Mouse (Mus musculus): ENCODE results near the gene Rsc1a1. TPM values are rescaled to one million over a fixed set of nuclear protein-coding genes. Genes with fewer than 3 reads are reported as not detected.

The Rsc1a1 gene
- polyA plus RNA-seq, 1 experiment from 2014 or later, result not detected

- Histone ChIP-seq H3K27ac (ENCODE audit: low read length) (no peak overlapping the region), H3K4me3 (replicated peaks; ENCODE audit: low read length) (no peak overlapping the region), H3K36me3 (ENCODE audit: control insufficient read depth, insufficient read depth, low read length) (peaks cover 7% of the 10 kb centered on the region), H3K9me3 (replicated peaks; ENCODE audit: control insufficient read depth, low read length) (no peaks in the 10 kb centered on the region), H3K27me3 (ENCODE audit: control insufficient read depth, insufficient read depth, low read length) (no peaks in the 10 kb centered on the region), H3K4me1 (ENCODE audit: control insufficient read depth, insufficient read depth, low read length) (peaks cover 6% of the 10 kb centered on the region; the same call in 1 of the 2 replicates), H3K9ac (ENCODE audit: low read length) (no peak overlapping the region), H3K4me2 (ENCODE audit: low read depth, low read length) (no peak overlapping the region)
- 88% methylated on average over 1 of the region's 1 CpGs for WGBS
- no peak for ATAC-seq (ENCODE audit: insufficient read depth, low FRiP score)
These were observed 25.9 kb upstream of the Rsc1a1 start for GRCm38 (mm10) chr4:141711250-141711649.

- WGBS, result 88% methylated on average over 2 of the region's 2 CpGs
- Histone ChIP-seq H3K36me3 (ENCODE audit: control insufficient read depth, insufficient read depth, low read length) (peaks cover 21% of the 10 kb centered on the region), H3K27me3 (ENCODE audit: control insufficient read depth, insufficient read depth, low read length) (no peaks in the 10 kb centered on the region), H3K9me3 (replicated peaks; ENCODE audit: control insufficient read depth, low read length) (no peaks in the 10 kb centered on the region), H3K4me1 (ENCODE audit: control insufficient read depth, insufficient read depth, low read length) (no peaks in the 10 kb centered on the region), H3K4me2 (ENCODE audit: low read depth, low read length) (no peak overlapping the region), H3K9ac (ENCODE audit: low read length) (no peak overlapping the region), H3K27ac (ENCODE audit: low read length) (no peak overlapping the region), H3K4me3 (replicated peaks; ENCODE audit: low read length) (no peak overlapping the region)
- ATAC-seq (ENCODE audit: insufficient read depth, low FRiP score), result no peak
These were observed 23.6 kb upstream of the Rsc1a1 start for GRCm38 (mm10) chr4:141708971-141709370.

DNA sequence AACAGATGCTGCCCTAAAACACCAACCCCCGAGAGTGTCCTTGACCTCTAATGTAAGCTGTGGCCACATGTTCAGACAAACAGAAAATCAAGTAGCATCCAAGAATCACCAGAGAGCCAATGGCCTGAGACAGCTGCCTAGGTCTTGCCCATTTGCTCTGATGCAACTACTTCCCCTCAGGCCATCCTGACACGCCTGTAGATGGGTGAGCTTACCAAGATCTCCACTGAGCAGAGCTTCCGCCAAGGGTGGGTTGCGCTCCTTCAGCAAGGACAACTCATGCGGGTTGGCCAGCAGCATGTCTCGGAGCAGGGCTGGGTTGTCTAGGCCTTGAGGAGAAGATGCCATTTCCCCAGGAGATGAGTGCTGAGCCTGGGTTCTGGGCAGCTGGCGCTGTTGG, 22.6 kb upstream of the Rsc1a1 start:
- Histone ChIP-seq H3K4me1 (ENCODE audit: control insufficient read depth, insufficient read depth, low read length) (no peaks in the 10 kb centered on the region), H3K36me3 (ENCODE audit: control insufficient read depth, insufficient read depth, low read length) (peaks cover 23% of the 10 kb centered on the region), H3K4me2 (ENCODE audit: low read depth, low read length) (no peak overlapping the region), H3K9me3 (replicated peaks; ENCODE audit: control insufficient read depth, low read length) (no peaks in the 10 kb centered on the region), H3K27ac (ENCODE audit: low read length) (no peak overlapping the region), H3K27me3 (ENCODE audit: control insufficient read depth, insufficient read depth, low read length) (no peaks in the 10 kb centered on the region), H3K4me3 (replicated peaks; ENCODE audit: low read length) (no peak overlapping the region), H3K9ac (ENCODE audit: low read length) (no peak overlapping the region)
- WGBS, result 86% methylated on average over 7 of the region's 7 CpGs
- no peak for ATAC-seq (ENCODE audit: insufficient read depth, low FRiP score)

DNA sequence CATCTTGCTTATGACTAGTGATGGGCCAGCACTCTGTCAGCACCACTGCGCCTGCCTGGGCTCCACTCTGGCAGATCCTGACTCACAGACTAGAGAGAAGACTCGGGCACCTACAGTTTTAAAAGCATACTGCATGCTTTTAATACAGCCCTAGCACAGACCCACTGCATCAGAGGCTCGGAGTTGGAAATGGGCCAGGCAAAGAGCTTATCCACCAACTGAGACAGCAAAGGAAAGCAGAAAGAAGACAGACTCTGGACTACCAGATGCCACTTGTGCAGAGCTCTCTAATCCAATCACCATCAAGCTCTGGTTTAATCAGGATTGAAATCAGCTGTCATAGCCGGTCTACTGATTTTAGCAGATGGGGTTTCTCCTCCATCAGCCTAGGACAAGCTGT, 19.9 kb upstream of the Rsc1a1 start:
- no peak overlapping the region for H3K4me3 ChIP-seq (replicated peaks; ENCODE audit: low read length)
- peak; percentile 64 for ATAC-seq (ENCODE audit: insufficient read depth, low FRiP score)
- H3K4me2 ChIP-seq (ENCODE audit: low read depth, low read length), result no peak overlapping the region
- WGBS, result 75% methylated on average over 4 of the region's 4 CpGs
- H3K36me3 ChIP-seq (ENCODE audit: control insufficient read depth, insufficient read depth, low read length), result peaks cover 34% of the 10 kb centered on the region
- no peaks in the 10 kb centered on the region for H3K9me3 ChIP-seq (replicated peaks; ENCODE audit: control insufficient read depth, low read length)
- no peaks in the 10 kb centered on the region for H3K4me1 ChIP-seq (ENCODE audit: control insufficient read depth, insufficient read depth, low read length)
- H3K27me3 ChIP-seq (ENCODE audit: control insufficient read depth, insufficient read depth, low read length), result no peaks in the 10 kb centered on the region
- no peak overlapping the region for H3K9ac ChIP-seq (ENCODE audit: low read length)
- no peak overlapping the region for H3K27ac ChIP-seq (ENCODE audit: low read length)

DNA sequence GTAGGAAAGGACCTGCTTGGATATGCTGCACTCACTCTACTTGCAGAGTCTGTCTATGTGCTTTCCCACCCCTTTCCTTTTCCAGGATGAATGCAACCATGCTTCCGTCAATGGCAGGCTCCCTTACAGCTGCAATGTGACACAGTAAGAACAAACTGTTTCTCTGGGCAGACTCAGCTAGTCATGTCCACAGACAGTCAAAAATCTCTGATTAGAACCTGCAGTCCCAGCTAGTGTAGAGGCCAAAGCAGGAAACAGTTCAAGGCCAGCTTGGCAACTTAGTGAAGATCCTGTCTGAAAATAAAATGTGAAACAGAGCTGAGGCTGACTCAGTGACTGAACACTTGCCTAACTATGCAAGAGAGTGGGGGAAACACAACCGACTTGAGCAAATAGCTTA, 19.2 kb upstream of the Rsc1a1 start:
- H3K36me3 ChIP-seq (ENCODE audit: control insufficient read depth, insufficient read depth, low read length), result peaks cover 36% of the 10 kb centered on the region
- no peak overlapping the region for H3K27ac ChIP-seq (ENCODE audit: low read length)
- no peak overlapping the region for H3K4me2 ChIP-seq (ENCODE audit: low read depth, low read length)
- H3K9ac ChIP-seq (ENCODE audit: low read length), result no peak overlapping the region
- WGBS, result 87% methylated on average over 2 of the region's 2 CpGs
- no peaks in the 10 kb centered on the region for H3K9me3 ChIP-seq (replicated peaks; ENCODE audit: control insufficient read depth, low read length)
- ATAC-seq (ENCODE audit: insufficient read depth, low FRiP score), result no peak
- no peak overlapping the region for H3K4me3 ChIP-seq (replicated peaks; ENCODE audit: low read length)
- no peaks in the 10 kb centered on the region for H3K4me1 ChIP-seq (ENCODE audit: control insufficient read depth, insufficient read depth, low read length)
- no peaks in the 10 kb centered on the region for H3K27me3 ChIP-seq (ENCODE audit: control insufficient read depth, insufficient read depth, low read length)

- Histone ChIP-seq H3K36me3 (ENCODE audit: control insufficient read depth, insufficient read depth, low read length) (peaks cover 41% of the 10 kb centered on the region), H3K4me2 (ENCODE audit: low read depth, low read length) (no peak overlapping the region), H3K9ac (ENCODE audit: low read length) (no peak overlapping the region), H3K27ac (ENCODE audit: low read length) (no peak overlapping the region), H3K27me3 (ENCODE audit: control insufficient read depth, insufficient read depth, low read length) (no peaks in the 10 kb centered on the region), H3K4me3 (replicated peaks; ENCODE audit: low read length) (no peak overlapping the region), H3K4me1 (ENCODE audit: control insufficient read depth, insufficient read depth, low read length) (no peaks in the 10 kb centered on the region), H3K9me3 (replicated peaks; ENCODE audit: control insufficient read depth, low read length) (no peaks in the 10 kb centered on the region)
- WGBS, result 92% methylated on average over 8 of the region's 8 CpGs
- no peak for ATAC-seq (ENCODE audit: insufficient read depth, low FRiP score)
These were observed 9.3 kb upstream of the Rsc1a1 start for GRCm38 (mm10) chr4:141694719-141695118.

DNA sequence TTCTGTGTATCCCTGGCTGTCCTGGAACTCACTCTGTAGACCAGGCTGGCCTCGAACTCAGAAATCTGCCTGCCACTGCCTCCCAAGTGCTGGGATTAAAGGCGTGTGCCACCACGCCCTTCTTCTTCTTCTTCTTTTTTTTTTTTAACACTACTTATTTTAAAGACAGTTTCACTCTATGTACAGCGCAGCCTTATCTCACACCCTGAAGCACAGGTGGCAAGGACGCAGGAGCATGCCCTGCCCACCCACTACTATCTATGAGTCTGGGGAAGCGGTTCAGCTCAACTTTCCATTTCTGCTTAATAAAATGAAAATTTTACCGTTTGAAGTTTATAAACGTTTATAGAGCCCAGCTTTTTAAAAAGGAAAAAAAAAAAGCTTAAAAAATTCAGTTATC, 3.1 kb upstream of the Rsc1a1 start:
- H3K4me2 ChIP-seq (ENCODE audit: low read depth, low read length), result no peak overlapping the region
- H3K4me3 ChIP-seq (replicated peaks; ENCODE audit: low read length), result no peak overlapping the region
- peaks cover 36% of the 10 kb centered on the region for H3K36me3 ChIP-seq (ENCODE audit: control insufficient read depth, insufficient read depth, low read length)
- no peak overlapping the region for H3K27ac ChIP-seq (ENCODE audit: low read length)
- 84% methylated on average over 8 of the region's 8 CpGs for WGBS
- 0 out of 2 replicates have a peak, but pooled peaks cover 4% of the 10 kb centered on the region for H3K4me1 ChIP-seq (ENCODE audit: control insufficient read depth, insufficient read depth, low read length)
- no peaks in the 10 kb centered on the region for H3K9me3 ChIP-seq (replicated peaks; ENCODE audit: control insufficient read depth, low read length)
- no peak for ATAC-seq (ENCODE audit: insufficient read depth, low FRiP score)
- no peaks in the 10 kb centered on the region for H3K27me3 ChIP-seq (ENCODE audit: control insufficient read depth, insufficient read depth, low read length)
- no peak overlapping the region for H3K9ac ChIP-seq (ENCODE audit: low read length)

GRCm38 (mm10) chr4:141686525-141686924, 1.1 kb upstream of the Rsc1a1 start:
- Histone ChIP-seq H3K27me3 (ENCODE audit: control insufficient read depth, insufficient read depth, low read length) (no peaks in the 10 kb centered on the region), H3K4me1 (ENCODE audit: control insufficient read depth, insufficient read depth, low read length) (peaks cover 11% of the 10 kb centered on the region), H3K27ac (ENCODE audit: low read length) (no peak overlapping the region), H3K4me2 (ENCODE audit: low read depth, low read length) (no peak overlapping the region), H3K9me3 (replicated peaks; ENCODE audit: control insufficient read depth, low read length) (no peaks in the 10 kb centered on the region), H3K9ac (ENCODE audit: low read length) (no peak overlapping the region), H3K4me3 (replicated peaks; ENCODE audit: low read length) (no peak overlapping the region), H3K36me3 (ENCODE audit: control insufficient read depth, insufficient read depth, low read length) (peaks cover 36% of the 10 kb centered on the region)
- WGBS, result 79% methylated on average over 8 of the region's 8 CpGs
- no peak for ATAC-seq (ENCODE audit: insufficient read depth, low FRiP score)

DNA sequence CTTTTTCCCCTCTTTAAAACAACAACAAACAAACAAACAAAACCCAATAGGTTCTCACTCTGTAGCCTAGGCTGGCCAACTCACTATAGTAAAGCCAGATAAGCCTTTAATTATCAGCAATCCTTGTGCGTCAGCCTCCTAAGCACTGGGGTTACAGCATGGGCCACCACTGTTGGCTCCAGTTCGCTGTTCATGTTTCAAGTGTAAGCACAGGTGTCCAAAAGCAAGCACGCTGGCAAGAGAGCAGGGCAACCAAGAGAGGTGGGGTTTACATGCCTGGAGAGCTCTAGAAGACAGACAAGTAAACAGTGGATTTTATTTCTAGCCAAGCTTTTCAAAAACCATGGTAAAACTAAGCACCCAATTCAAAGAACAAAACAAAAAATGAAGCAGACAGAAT, 694 bp upstream of the Rsc1a1 start:
- Histone ChIP-seq H3K27me3 (ENCODE audit: control insufficient read depth, insufficient read depth, low read length) (no peaks in the 10 kb centered on the region), H3K4me3 (replicated peaks; ENCODE audit: low read length) (no peak overlapping the region), H3K36me3 (ENCODE audit: control insufficient read depth, insufficient read depth, low read length) (peaks cover 34% of the 10 kb centered on the region), H3K27ac (ENCODE audit: low read length) (no peak overlapping the region), H3K4me1 (ENCODE audit: control insufficient read depth, insufficient read depth, low read length) (peaks cover 11% of the 10 kb centered on the region), H3K4me2 (ENCODE audit: low read depth, low read length) (no peak overlapping the region), H3K9ac (ENCODE audit: low read length) (no peak overlapping the region), H3K9me3 (replicated peaks; ENCODE audit: control insufficient read depth, low read length) (no peaks in the 10 kb centered on the region)
- ATAC-seq (ENCODE audit: insufficient read depth, low FRiP score), result no peak
- WGBS, result 79% methylated on average over 3 of the region's 3 CpGs

Measured in stomach, embryonic 16.5 days (tissue).